Mouse (Mus musculus) adrenal gland, adult 18-20 months (tissue): ENCODE measurements at regions not wholly inside any gene's neighbourhood (a gene's known extent, or its start where the extent isn't known, plus 50 kb on each side); places are given as distances from the start of the nearest gene placed in this dataset.

Experiments used
- DNase-seq, 2 experiments: peaks; one replicate each; pipeline ENCODE4 v3.0.0; 2021 to 2022; ENCODE audit warnings: low spot score in 2 of 2

DNA sequence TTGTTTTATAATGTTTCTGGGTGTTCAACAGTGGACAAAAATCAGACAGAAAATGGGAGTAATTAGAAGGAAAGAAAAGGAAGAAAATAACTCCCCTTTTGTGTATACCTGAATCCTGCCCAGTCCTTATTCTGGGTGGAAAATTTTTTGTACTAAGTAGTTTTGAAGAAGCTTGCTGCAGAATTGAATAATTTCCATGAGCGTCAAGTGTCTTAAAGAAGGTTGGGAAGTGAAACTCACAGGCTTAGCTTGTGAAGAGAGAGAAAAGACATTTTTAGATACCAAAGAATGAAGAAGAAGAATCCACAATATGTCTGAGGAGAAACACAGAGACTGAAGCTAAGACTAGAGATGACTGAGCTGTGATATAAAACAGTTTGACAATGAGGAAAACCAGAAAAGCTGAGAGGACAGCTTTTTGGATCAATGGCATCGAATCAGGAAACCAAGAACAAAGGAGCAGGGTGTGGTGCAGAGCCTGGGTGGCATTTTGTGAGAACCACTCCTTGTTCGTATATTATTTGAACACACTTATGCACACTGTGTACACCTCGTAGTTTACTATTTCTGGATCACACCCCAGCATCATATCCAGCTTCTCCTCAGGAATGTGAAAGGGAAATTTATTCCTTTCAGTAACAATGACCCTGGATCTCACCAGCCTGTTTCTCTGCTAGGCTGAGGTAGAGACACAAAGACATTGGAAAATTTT lies 221.9 kb downstream of the Gm9733 start:
- DNase-seq, result no peak

DNA sequence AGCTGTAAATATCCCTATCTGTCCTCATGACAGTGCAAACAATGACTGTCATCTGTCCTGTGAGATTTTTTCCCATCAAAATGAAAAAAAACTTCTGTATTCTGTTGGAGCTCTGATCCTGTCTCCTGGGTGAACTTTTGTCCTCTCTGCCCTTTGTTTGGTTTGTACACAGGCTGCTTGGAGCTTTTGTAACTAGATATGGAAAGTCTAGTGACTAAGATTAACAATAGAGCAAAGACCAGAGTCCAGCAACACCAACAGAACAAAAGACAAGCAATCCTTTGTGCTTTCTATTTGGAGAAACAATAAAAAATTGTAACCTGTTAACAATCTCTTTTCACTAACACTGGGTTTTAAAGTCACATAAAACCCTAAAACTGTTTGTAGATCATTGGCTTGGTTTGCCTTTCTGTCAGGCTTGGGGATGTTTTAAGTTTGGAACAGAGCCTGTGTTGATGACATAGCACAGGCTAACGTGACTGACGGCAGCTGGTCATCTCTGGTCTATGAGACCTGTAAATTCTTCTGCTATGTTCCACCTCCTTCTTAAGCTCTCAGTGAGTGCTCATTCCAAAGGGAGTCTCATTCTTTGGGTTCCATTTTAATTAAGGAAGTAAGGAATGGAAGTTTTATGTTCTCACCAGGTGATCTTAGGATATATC lies 219.8 kb downstream of the Gm9733 start:
- no peak for DNase-seq

GRCm38 (mm10) chr3:15118634-15119356 lies 213.3 kb downstream of the Gm9733 start:
- DNase-seq, result no peak

GRCm38 (mm10) chr3:15126736-15127135 lies 205.4 kb downstream of the Gm9733 start:
- no peak for DNase-seq

GRCm38 (mm10) chr3:15128370-15128769 lies 203.7 kb downstream of the Gm9733 start:
- no peak for DNase-seq

DNA sequence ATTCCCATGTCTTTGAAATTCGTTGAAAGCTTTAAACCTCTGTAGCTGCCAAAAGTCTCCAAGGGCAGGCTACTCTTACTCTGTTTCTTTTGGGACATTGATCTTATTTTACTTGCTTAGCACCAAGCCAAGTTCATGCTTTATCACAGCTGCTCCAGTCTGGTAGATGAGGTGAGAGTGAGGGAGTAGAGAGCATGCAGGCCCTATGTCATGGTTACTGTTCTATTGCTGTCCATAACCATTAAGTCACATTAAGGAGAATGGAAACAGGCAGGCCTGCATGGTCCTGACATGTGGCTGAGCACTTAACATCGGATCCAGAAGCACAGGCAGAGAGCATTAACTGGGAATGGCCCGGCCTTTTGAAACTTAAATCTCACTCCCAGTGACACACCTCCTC lies 203.1 kb downstream of the Gm9733 start:
- no peak for DNase-seq

GRCm38 (mm10) chr3:15129729-15130369 lies 202.3 kb downstream of the Gm9733 start:
- DNase-seq, result no peak

GRCm38 (mm10) chr3:15132136-15132535 lies 200.0 kb downstream of the Gm9733 start:
- DNase-seq, result no peak

- no peak for DNase-seq
Measured at GRCm38 (mm10) chr3:15139550-15139949, 192.6 kb downstream of the Gm9733 start.

DNA sequence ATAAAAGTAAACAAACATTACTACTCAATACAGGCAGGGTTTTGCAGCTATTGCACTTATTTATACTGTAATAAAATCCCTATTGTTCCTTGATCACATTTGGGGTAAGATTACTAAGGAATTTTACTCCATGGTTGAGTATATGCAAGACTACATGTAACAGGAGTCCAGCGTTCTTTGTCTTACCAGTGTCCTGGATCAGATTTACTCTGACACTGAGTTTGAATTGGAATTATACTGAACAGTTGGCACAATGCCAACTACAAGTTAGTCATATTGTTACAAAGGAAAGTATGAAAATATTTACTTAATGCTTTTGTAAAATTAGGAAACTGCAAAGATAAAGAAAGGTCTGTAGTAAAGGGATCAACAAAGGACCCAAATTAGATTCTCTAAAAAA lies 178.4 kb downstream of the Gm9733 start:
- DNase-seq, result no peak

- DNase-seq, result peak in 1 of 2 experiments; percentile 28
Measured at GRCm38 (mm10) chr3:15154153-15154552, 177.9 kb downstream of the Gm9733 start.

DNA sequence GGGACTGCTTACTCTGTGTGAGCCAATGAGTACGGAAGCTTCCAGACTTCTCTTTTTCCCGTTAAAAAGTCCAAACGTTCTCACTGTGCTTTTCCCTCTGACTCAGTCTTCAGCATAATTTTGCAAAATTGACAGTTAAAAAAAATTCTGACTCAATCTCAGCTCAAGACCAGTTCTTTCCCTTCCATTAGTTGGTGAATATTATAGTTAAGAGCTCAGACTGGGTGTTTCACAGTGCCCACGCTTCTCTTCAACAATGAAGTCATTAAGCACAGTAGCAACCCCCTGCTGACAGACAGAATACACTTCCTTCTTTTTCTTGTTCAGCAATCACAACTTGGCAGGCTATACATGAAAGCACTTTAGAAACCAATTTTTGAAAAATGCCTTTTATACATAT lies 175.4 kb downstream of the Gm9733 start:
- DNase-seq, result no peak

DNA sequence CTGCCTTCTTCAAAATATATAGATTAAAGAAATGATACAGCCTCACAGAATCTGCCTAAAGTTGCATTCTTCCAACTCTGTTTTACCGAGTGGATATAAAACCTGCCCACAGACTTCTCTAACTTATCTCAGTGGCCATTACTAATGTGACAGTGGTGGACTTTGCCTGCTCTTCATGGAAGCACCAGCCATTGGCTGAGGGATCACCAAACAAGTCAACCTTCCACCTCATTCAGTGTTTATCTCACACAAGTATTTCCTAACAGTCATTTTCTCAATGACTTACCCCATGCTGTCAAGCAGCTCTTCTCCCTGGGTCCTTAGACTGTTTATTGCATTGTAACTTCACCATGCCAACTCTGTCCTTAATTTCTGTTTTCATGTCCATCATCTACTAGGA lies 174.3 kb downstream of the Gm9733 start:
- DNase-seq, result no peak

- DNase-seq, result peak in 1 of 2 experiments; percentile 12
Measured at GRCm38 (mm10) chr3:15158926-15159325, 173.2 kb downstream of the Gm9733 start.

DNA sequence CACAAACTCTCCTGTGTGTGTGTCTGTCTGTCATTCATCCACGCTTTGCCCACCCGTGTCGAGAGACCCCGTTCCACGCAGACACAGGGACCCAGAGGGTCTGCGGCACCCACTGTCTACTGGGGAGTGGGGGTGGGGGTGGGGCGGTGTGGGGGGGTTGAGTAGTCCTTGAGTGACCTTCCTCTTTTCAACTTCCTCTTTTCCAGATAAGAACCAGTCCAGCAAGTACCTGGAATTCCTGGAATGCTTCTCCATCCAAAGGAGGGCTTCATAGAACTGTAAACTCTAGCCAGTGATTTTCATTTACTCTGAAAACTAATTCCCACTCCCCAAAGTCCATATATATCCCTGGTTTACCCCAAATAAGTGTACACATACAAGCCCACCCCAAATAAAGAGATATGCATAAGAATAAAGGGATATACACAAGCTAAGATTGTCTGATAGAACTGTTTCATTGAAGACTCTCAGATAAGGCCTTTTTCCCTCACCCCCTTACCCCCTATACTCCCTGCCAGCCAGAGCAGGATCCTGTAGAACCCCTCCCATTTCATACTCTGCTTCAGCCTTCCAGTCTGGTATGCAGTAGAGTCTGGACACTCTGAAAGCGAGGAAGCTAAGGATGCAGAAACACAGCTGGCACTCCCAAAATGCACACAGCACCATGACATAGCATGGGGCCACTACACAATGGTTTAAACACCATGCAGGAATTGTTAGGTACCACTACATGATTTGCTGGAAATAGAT lies 172.0 kb downstream of the Gm9733 start:
- no peak for DNase-seq

DNA sequence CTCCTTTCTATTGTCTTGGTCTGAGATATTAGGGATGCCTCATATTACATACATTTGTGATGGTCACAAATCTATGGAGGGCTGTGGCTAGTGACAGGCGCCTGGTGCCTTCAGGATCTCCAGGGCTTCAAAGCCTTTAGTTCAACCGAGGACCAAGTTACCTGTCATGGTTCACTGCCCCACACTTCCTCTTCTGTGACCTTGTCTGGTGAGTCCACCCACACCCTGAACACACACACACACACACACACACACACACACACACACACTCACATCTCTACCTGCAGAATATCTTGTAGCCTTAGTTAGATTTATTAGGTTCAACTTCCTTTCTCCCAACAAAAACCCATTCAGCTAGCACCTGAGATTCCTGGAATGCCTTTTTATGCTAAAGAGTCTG lies 156.3 kb downstream of the Gm9733 start:
- DNase-seq, result no peak

DNA sequence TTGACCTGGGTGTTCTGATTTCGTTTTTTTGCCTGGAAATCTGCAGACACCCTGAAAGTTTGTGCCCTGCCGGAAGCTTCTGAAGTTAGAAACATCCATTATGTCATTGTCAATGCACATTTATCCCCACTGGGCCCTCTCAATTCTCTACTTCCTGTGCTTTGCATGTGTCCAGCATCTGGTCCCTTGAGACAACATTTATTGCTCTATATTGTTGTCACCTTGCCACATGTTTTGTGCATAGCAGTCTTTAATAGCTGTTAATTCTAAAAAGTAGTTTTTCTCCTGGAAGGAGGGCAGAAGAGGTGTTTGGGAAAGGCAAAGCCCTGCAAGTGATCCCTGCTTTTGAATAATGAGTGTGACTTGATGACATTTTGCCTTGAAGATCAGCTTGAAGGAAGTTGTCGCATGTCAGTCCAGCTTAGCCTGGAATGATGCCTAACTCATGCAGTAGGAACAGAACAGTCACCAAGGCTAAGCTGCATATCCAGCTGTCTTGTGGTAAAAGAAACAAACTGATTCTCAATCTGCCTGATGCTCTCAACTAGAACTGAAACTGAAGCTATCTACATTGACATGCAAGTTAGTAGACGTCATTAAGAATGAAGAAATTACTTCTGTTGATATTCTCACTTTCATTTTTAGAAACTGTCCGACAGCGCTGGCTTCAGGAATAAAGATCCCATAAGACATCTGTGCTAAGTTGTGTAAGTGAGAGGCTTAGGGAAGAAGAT lies 152.9 kb downstream of the Gm9733 start:
- DNase-seq, result no peak

DNA sequence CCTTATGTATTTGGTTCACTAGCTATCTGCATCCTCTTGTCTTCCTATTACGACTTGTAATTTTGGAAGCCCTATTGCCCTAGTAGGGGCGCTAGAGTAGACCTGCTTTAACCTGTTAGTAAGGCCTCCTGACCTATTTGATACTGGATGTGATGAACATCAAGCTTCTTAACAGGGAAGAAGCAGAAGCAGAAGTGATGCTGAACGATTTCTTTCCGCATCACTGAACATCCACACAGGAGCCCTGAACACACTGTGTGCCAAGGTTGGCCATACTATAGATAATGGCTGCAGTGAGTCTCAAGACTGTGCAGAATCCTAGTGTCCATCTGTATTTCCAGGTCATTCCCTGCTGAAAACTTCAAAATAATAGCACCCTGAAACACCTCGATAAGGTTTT lies 151.0 kb downstream of the Gm9733 start:
- no peak for DNase-seq

DNA sequence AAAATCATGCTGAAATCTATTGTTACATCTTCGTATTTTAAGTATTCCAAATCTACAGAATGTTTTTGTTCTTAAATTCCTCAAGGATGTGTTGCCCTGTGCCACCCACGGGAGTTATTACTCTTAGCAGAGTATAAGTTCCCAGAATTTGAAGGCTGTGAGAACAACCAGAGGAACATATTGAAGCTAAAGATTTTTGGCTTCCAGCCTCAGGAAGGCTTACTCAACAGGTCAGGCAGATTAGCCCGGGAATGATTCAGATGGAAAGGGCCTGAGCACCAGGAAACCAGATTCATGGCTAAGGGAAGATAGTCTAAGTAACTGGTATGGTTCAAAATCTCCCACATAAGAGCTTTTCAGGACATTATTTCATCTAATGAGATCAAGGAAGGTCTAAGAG lies 145.4 kb downstream of the Gm9733 start:
- DNase-seq, result no peak

GRCm38 (mm10) chr3:15194362-15194761 lies 137.7 kb downstream of the Gm9733 start:
- DNase-seq, result peak; percentile 54 to 60
